Mouse (Mus musculus) 3T3-L1 (cell line): Measurements from ENCODE around the gene Erbb4.
A peak's percentile ranks its signal among the peaks of the same experiment; 100 is the strongest.

Experiments
- DNase-seq: peaks from one replicate; pipeline ENCODE4 v3.0.0-alpha.2; 2015; ENCODE audit warnings: low read depth, low spot score

Gene Erbb4

DNA sequence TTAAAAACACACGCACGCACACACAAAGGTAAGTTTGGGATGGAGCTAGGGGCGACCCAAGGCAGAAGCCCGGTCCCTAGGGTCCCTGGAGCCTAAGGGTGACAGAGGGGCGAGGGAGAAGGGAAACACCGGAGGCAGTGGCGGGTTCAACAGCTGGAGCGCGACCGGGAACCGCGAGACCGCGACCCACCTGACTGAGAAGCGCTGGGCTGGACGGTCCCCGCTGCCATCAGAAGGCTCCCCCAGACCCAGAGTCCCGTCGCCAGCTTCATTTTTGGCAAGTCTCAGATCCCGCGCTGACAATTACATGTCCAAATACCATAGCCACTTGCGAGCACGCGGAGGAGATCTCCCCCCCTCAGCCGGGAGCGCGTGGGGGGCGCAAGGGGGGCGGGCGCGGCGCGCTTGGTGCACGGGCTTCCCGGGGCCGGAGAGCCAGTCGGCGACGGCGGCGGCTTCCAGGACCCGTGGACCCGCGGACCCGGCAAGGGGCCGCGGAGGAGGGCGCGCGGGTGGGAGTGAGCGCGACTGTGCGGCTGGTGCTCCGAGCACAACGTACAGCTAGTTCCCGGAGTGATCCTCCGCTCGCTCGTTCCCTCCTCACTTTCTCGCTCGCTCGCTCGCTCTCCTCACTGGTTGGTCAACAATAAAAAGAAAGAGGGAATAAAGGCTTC is at the start of gene Erbb4:
TSS of gene Erbb4 (minus strand) at position 575 of the 674 bp plus-strand sequence.
- DNase-seq: no peak

DNA sequence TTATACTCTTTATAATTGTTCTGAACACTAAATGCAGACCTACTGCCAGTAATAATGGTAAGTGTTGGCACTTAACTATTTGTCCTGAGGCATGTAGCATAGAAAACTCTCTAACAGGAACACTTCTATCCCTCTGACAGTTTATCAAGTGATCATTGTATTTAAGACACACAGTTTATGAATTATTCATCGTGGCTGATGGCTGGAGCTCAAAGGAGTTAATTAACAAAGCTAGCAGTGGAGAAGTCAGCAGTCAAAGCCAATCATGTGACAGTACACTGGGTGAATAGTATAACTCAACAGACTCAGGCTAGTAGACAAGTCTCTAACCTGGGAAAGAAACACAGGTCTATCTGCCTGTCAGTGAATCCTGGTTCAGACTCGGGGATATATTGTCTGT is 49.5 kb upstream of the Erbb4 start:
- no peak for DNase-seq

DNA sequence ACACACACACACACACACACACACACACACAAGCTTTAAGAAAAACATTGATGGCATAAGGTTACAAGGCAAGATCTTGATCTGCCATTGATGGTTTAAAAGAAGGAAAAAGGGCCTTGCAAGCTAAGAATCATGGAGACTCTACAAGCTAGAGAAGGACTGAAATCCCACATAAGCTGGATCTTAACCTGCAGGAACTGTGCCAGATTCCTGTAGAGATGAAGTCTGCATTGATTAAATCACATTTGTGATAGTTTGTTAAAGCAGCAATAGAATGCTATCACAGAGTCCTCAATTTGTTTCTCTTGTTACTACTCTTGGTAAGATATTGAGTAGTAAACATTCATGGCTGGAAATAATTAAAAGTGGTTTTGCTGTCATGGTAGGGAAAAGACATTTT is 33.5 kb upstream of the Erbb4 start:
- DNase-seq: no peak

DNA sequence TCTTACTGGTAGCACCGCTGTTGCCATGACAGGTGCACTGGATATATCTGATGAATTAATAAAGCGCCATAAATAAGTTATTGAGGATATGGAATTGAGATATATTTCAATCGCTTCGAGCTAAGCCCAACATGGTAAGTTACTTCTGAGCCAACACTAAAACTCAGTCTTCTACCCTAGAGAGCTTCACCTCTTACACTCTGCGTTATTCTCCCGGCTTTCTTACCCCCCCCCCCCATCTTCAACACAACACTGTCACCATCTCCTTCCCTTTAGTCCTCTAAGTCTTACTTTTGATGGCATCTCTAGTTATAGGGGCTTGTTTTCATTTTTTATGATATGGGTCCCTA is 31.6 kb upstream of the Erbb4 start:
- no peak for DNase-seq

DNA sequence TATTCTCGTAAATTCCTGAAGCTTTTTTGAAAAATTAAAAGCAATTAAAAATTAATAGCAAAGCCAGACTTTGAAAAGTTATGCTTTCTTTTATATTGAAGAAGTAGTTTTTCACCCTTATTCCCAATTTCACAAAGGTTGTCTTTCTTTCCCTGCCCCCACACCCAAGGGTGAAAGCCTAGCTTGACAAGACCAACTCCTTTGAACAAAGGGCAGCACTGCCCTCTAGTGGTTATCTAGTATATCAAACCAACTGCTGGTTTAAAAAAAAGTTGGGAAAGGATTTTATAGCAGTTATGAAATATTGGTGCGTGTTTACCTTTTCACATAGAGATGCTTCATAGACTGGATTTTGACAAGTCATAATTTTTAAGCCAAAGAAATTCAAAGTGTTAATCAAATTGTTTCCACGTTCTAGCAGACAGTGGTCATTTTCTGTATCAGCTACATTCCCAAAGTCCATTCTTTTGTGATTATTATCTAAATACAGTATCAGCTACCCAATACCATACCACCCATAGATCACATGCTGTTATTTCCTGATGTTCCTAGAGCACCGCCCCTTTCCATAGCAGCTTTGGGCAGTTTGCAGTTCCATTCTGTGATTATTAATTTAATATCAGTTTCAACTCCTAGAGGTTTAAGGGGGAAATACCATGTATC is 31.1 kb upstream of the Erbb4 start:
- peak; percentile 81 for DNase-seq

DNA sequence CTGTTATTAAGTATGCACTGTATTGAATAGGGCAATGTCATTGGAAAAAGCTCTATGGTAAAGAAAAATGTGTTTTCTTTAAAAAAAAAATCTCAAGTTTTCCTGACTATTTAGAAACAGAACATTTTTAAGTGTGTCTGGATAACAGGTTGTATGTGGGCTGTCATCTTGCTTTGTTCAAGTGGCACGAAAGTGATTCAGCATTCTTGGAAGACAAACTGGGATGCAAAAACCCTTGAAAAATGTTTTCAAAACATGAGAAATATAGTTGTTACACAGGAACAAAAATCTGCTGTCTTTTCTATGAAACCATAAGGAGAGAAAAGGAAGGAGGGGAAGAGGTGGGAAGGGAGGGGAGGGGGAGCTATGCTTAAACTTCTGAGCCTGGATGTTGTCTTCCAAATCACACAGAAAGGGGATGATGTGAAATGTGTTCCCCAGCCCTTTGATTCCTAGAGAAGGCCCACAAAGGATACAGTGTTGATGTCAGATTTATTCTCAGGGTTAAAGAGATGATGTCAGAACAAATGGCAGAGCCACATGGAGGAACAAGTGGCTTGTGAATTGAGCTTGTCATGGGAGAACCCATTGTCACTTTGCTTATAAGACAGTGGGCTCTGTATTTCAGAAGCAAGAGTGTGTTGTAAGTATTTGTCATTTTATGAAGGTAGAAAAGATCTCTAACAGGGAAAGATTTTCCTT is 16.4 kb upstream of the Erbb4 start:
- no peak for DNase-seq

DNA sequence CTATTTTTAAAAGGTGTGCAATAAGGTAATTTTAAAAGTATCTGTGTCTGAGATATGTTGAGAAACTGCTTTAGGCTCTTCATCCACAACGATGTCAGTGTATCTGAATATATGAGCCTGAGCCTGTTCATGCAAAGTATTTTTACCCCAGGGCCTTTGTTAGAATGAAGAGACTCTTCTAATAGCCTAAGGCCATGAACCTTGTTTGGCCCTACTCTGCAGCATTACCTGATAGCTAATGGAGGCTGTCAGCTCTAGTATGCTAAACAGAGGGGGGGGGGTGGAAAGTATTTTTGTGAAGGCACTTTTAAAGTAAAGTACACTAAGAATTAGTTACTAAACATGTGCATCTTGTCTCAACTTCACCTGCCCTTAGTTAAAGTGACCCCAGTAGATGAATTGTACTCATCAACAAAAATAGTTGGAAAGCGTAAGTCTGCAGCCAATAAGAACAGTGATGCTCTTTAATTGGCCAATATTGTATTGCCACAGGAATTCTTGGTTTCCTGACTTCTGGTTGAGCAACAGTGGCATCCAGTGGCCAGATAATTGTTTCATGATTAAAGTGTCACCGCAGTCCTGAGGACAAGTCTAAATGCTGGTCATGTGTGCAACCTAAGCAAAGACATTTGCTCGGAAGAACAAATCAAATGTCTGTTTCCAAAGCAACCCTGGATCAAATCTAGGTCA is 10.5 kb upstream of the Erbb4 start:
- no peak for DNase-seq

DNA sequence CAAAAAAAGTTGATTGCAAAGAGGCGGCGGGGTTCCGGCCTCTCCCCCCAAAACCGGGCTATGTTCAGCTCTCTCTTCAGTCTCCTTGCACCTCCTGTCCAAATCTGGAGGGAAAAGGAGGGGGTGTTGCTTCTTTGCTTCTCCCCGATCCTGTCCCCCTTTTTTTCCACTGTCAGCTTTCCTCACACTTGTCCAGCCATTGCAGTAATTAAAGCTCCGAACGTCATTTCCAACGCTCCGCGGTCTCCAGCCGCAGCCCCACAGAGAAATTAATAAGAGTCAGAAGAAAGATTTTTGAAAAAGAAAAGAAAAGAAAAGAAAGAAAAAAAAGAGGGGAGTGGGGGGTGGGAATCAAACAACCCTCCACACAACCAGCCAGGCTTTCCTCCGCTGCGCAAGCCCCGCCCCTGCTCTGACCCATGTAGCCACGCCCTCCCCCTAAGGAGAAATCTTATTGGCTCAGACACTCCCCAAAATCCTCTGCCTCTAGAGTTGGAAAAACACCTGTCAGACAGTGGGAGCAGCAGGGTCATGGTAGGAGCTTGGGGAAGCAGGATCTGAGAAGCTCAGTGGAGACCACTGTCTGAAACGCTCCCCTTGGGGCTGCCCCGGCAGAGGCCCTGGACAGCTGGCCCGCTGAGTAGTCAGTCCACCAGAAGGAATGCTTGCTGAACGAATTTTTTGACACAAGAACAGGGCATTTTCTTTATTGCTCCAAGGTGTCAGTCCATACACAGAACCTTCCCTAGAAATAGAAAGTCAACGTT is 483 bp upstream of the Erbb4 start:
- no peak for DNase-seq

DNA sequence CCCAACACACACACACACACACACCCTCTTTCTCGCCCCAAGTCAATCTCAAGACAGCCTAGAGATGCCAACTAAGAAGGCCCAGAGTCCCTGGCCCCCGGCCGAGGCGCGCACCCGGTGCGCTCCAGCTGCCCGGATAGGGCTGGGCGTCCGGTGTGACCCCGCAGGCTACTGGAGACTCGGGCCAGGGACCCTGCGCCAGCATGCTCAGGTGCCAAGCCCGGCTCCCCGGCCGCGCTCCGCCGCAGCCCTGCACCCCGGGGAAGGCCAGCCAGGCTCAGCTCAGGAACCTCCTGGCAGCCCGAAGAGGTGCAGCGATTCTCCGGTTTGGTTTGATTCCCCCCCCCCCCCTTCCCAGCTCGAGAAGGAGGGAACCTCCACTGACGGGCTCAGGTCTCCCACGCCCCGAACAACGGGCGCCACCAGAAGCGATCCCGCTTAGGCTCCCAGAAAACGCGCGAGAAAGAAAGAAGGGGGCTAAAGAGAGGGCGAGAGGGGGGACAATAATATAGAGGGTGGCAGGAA is 860 bp downstream of the Erbb4 start:
- DNase-seq: no peak

DNA sequence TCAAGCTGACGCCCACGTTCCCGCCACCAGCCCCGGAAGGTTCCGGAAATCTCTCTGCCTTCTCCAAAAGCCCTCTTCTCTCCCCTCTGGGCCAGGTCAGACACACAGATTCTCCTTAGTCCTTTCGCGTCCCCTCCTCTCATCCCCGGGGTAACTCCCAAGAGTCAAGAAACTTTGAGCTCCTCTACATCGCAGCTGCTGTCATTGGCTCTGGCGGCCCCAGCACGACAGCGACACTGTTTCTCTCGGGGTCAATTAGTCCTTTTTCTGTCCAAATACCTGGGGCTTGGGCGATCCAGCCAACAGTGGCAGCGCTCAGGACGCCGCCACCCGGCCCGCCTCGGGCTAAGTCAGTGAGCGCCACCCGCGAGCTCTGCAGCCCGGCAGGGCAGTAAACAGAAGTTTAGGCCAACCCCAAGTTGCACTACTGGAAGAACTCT is 1.5 kb downstream of the Erbb4 start:
- DNase-seq: no peak

DNA sequence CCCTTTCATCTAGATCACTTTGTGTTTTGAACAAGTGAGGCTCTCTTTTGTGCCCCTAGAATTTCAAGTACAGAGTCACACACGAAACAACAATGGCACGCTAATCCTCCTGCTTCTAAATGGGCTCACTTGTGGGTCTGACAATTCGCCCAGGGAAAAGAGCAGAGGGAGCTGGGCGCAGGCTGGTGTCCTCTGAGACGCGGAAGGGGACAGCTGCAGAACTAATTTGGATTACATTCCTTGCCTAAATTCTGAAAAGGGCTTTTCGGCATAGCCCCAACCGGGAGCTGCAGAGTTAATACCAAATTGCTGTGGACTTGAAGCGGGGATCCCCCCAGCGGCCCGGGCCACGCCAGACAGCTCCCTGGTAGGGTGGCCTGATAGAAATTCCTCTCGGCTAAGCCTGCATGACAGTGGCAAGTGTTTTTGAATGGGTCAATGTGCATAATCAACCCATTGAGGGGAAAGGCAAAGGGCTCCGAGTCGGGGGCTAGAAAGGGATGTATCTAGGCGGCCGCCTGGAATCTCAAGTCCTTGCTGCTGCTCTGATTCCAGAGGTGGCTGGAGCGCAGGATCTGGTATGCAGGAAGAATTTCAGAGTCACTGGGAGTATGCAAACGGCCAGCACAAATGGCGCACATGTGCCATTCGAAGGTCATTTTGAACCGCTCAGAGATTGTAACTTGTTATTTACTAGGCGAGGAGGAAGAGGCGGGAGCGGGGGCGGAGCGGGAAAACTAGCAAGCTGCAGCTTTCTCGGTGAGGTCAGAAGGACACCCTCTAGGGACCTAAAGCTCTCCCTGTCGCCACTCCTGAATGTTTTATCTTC is 2.2 kb downstream of the Erbb4 start:
- no peak for DNase-seq

DNA sequence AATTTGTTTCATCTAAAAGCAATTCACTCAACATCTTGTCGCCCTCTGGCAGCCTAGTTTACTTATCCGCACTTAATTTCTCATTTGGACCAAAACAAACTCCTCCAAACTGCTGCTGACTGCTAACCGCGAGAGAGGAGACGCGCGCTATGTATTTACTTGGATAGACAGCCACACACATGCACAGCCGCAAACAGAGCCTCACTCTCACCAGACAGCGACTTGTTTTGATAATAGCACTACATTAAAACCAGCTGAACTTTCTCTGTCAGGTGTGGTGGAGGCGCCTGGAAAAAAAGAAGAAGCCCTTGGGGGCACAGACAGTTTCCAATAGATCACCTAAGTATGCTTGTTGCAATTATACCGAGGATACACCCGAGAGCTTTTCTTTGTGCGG is 2.8 kb downstream of the Erbb4 start:
- no peak for DNase-seq

DNA sequence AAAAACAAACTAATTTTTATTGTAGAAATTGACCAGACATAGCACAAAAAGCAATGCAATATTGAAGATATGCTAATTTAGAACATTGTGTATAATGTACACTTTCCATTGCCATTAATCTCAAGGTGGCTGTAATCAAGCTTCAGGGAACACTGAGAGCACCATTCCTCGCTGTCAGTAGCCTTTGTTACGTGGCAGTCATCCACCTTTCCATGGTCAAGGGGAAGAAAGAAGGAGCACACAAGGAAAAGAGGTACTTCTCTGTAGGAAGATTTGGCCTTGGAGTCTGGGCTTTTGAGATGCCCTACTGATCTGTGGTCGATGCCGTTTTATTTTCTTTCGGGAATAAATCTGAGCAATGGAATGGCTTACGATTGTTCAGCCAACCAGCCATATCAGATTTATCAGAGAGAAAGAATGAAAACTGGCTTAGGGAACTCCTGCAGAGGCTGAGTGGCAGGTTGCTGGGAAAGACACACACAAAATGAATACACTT is 4.6 kb downstream of the Erbb4 start:
- DNase-seq: no peak

DNA sequence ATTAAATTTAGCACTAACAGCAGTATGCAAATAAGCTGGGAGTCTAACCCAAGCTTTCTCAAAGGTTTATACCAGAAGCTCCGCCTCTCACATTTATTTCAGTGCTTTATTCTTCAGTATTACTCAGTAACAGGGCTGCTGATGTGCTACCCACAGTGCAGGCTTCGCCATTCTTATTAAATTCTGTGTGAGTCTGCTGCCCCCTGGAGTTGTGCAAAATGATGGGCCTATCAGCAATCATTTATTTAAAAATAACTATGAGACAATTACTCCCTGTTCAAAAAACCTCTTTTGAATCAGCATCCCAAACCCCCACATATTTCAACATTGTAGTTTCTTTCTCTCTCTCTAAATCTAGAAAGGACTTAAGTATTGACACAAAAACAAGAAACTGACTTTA is 6.2 kb downstream of the Erbb4 start:
- no peak for DNase-seq

DNA sequence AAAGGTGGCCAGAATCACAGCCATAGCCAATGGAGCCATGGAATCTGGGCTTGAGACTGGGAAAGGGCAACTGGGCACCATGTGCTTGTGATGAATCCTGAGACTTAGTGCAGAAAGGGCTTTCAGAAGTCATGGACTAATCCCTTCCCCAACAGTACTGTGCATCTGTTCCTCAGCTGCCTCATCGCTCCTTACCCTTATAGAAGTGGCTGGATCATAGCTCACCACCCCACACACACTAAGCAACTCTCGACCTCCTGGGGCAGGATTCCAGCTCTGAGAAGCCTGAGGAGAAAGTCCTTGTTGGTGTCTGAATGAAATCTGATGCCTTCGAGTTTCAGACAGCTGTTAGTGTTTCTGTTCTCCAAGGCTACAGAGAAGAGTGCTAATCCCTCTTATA is 14.8 kb downstream of the Erbb4 start:
- DNase-seq: no peak

DNA sequence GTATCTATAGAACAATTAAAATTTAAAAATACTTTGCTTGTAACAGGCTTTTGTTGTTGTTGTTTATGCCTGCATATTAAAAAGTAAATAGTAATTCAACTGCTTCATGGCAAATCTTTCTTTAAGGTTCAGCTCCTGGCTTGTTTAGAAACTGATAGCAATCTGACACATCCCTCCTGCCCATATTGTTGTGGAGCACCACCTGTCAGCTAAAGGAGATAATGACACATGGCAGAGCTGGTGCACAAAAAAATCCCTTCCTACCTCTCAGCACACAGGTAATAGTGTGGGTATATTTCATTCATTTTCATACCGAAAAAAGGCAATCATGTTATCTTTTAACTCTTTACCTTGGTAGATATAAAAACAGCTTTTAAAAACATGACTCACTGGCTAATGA is 18.5 kb downstream of the Erbb4 start:
- no peak for DNase-seq

DNA sequence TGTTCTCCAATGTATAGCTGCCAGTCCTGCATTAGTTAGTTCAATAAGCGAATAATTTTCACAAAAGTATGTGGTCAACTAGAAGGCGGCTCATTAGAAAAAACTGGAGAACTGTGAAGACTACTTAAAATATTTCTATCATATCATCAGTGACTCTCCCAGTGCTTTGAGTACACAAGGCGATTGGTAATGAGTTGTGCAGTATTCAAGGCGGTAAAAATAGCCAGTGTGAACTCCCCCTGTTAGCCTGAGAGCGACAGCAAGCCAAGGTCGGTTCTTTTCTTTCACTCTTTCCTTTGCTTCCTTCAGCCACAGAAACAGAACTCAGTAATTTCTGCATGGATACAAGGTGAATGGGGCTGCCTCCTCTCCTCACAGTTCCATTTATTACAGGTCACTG is 22.1 kb downstream of the Erbb4 start:
- DNase-seq: no peak

DNA sequence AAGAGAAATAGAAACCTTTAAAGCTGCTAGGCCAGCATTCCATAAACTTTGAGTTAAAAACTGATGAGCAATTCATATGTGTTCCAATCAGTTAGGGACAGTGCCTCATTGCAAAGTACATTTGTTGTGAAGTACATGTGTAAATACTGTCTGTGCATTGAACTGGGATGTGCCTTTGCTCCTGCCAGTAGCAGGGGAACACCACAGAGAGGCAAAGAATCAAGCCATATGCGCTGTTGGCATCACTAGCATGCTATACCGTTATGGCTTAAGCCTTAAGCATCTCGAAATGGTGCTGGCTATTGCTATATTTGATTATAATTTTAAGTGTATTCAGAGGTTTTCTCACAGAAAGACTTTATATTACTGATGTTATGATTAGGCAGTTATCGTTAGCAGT is 58.9 kb downstream of the Erbb4 start:
- no peak for DNase-seq

DNA sequence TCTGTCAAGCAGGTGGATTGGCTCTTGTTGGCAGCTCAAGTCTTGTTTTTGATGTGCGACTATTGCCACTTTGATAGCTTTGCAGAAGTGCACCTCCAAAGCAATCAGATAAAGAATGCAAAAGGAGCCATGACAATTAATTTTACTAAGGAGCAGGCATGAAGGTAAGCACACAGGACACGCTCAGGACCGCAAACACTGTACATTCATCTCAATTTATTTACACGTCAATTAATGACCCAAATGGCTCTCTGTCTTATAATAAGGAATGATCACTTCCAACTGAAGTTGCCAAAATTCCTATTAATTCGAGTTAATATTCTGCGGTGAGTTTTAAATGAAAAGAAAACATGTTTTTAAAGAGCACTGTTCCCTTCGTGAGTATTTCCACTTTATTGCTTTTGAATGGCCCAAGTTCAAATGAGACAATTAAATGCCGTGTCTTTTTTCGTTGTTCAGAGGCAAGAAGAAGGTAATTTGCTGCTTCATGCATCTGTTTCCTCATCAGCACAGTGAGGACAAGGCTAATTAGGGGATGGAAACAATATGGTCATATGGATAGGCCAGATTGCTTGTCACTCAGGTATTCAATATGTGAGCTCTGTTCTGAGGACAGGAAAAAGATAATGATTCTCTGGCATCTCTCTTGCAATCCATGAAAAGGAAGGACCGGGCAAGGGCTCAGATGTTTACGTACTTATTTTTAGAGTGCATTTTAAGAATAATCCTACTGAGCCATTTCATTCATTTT is 61.5 kb downstream of the Erbb4 start:
- DNase-seq: no peak

DNA sequence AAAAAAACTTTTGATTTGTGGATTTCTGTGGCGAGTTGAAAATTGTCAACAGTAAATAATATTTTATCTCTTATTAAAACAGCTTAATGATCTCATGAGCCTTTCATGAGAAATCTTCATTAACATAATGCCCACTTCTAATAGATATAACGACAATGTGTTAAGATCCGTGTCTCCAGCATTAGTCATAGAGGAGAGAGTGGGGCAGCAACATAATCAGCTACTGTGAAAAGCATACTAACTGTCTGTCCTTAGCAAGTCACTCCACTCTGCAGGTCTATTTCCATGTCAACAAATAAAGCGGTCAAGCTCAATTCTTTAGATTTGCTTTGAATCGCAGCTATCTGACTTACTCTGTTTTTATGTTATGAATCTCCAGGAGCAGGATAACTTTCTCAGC is 80.0 kb downstream of the Erbb4 start:
- DNase-seq: no peak
